Mouse (Mus musculus) G1E (cell line): ENCODE measurements around the gene Zbtb40. TPM values are rescaled to one million over a fixed set of nuclear protein-coding genes. Genes with fewer than 3 reads are reported as not detected.

Source experiments
- ATAC-seq: 2 replicates; pipeline ENCODE4 v1.8.0; 2016; ENCODE audit warnings: mild to moderate bottlenecking; ENCODE audit not compliant: insufficient number of reproducible peaks, poor library complexity, low FRiP score, severe bottlenecking; ENCODE audit errors: extremely low read depth
- DNase-seq: peaks from one replicate; pipeline ENCODE4 v3.0.0; 2012; ENCODE audit warnings: low spot score
- H3K27me3 ChIP-seq: 2 replicates; pipeline ENCODE4 v1.6.1; 2012; ENCODE audit warnings: mild to moderate bottlenecking, low read length, inconsistent platforms; ENCODE audit not compliant: insufficient read depth
- H3K36me3 ChIP-seq: replicated peaks from 2 replicates; pipeline ENCODE3; 2012; ENCODE audit warnings: mild to moderate bottlenecking, inconsistent platforms
- H3K4me1 ChIP-seq: 2 replicates; pipeline ENCODE4 v1.6.1; 2012; ENCODE audit warnings: low read depth, low read length, inconsistent platforms, mixed read lengths; ENCODE audit not compliant: insufficient read depth
- H3K4me3 ChIP-seq: 2 replicates; pipeline ENCODE4 v1.5.1; 2012; ENCODE audit warnings: low read depth, mild to moderate bottlenecking, inconsistent platforms, low read length, moderate library complexity, mixed read lengths
- H3K9me3 ChIP-seq: replicated peaks from 2 replicates; pipeline ENCODE4 v1.6.1; 2012; ENCODE audit warnings: inconsistent platforms
- CTCF ChIP-seq: IDR thresholded peaks from 2 replicates; pipeline ENCODE4 v1.5.1; 2012; ENCODE audit warnings: low read depth, low read length, inconsistent platforms, mixed read lengths
- GATA1 ChIP-seq: IDR thresholded peaks from 2 replicates; pipeline ENCODE4 v1.6.1; 2012; ENCODE audit warnings: borderline replicate concordance, low read length, inconsistent platforms, mixed read lengths
- GATA2 ChIP-seq: IDR thresholded peaks from 2 replicates; pipeline ENCODE4 v1.6.1; 2012; ENCODE audit warnings: low read depth, low read length, inconsistent platforms, borderline replicate concordance
- POLR2AphosphoS5 ChIP-seq: IDR thresholded peaks from 2 replicates; pipeline ENCODE4 v1.6.1; 2012; ENCODE audit warnings: low read depth, low read length, inconsistent platforms; ENCODE audit not compliant: insufficient replicate concordance
- TAL1 ChIP-seq: conservative IDR thresholded peaks from 2 replicates; pipeline ENCODE4 v1.6.1; 2012; ENCODE audit warnings: low read depth, low read length, inconsistent platforms, mixed read lengths
- polyA plus RNA-seq: library from polyadenylated mRNA; stranded (reverse); fragments of >175 nt; gene quantifications from 2 replicates; pipeline ENCODE4 v1.2.3, GENCODE M21; 2012
- total RNA-seq, 2 experiments: library from RNA; stranded (forward) in 1 of 2; stranded (reverse) in 1 of 2; fragments of 200-1000 nt in 1 of 2; fragments of >200 nt in 1 of 2; fragmentation: Nextera tagmentation in 1 of 2; gene quantifications; 2 replicates each; pipeline ENCODE4 v1.2.3; 2014 to 2017

The Zbtb40 gene
- total and polyA plus RNA-seq, 3 experiments: 14.4 to 17.8 (median 16.7) TPM

GRCm38 (mm10) chr4:137047840-137048549 is 606 bp downstream of the Zbtb40 start:
- Histone ChIP-seq H3K36me3 (peaks cover 27% of the 10 kb centered on the region), H3K27me3 (0 out of 2 replicates have a peak, but pooled peaks cover 2% of the 10 kb centered on the region), H3K4me1 (peaks cover 43% of the 10 kb centered on the region), H3K9me3 (no peaks in the 10 kb centered on the region), H3K4me3 (peak overlapping the region; percentile 99)
- DNase-seq (peak; percentile 19), ATAC-seq (no peak)
- TF ChIP-seq GATA2 (no peak), GATA1 (no peak), TAL1 (no peak), POLR2AphosphoS5 (no peak), CTCF (no peak)

DNA sequence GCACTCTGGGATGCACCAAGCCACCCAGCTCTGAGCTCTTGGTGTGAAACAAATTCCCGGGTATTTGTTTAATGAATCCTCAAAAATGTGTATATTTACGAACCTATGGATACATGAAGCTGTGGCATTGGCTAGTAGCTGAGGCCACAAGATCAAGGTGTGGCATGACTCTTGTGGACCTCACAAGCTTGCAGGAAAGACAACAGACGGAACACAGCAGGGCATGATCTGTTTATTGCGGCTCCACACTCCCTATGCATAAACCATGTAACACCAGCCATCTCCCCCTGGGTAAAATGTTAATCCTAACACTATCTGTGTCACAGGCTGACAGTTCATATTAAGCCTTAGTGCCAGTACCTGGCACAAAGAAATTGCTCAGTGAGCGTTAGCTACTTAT is 2.5 kb downstream of the Zbtb40 start:
- Histone ChIP-seq H3K4me1 (peaks cover 45% of the 10 kb centered on the region), H3K4me3 (no peak overlapping the region), H3K36me3 (peaks cover 41% of the 10 kb centered on the region), H3K27me3 (no peaks in the 10 kb centered on the region), H3K9me3 (no peaks in the 10 kb centered on the region)
- ATAC-seq (no peak), DNase-seq (no peak)
- TF ChIP-seq GATA1 (no peak), CTCF (no peak), POLR2AphosphoS5 (no peak), TAL1 (no peak), GATA2 (no peak)

DNA sequence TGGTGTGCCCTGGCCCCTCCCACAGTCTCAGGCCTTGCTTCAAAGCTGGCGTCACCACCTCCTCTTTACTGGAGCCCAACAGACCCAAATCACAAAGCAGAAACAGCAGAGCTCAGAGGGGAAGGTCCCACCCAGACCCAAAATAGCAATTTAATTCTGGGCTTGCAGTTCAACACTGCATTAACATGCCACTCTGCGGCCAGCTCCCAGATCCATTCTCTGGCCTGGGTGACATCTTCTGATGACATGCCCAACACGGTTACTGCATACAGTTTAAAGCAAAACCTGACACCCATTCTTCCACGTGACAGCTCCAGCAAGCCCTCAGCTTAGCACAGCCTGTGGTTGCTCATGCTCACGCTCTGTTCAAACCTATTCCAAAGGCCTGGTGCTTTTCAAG is 4.1 kb downstream of the Zbtb40 start:
- Histone ChIP-seq H3K4me1 (peaks cover 42% of the 10 kb centered on the region), H3K4me3 (no peak overlapping the region), H3K9me3 (no peaks in the 10 kb centered on the region), H3K27me3 (no peaks in the 10 kb centered on the region), H3K36me3 (peaks cover 51% of the 10 kb centered on the region)
- no peak for TF ChIP-seq POLR2AphosphoS5
- no peak for TF ChIP-seq GATA2
- TF ChIP-seq TAL1: no peak
- no peak for TF ChIP-seq CTCF
- TF ChIP-seq GATA1: no peak
- ATAC-seq: no peak
- no peak for DNase-seq

GRCm38 (mm10) chr4:137043799-137044198 is 4.8 kb downstream of the Zbtb40 start:
- H3K4me3 ChIP-seq: no peak overlapping the region
- H3K4me1 ChIP-seq: peaks cover 35% of the 10 kb centered on the region
- no peak for DNase-seq
- peaks cover 56% of the 10 kb centered on the region for H3K36me3 ChIP-seq
- TF ChIP-seq CTCF: no peak
- TF ChIP-seq TAL1: no peak
- no peak for TF ChIP-seq POLR2AphosphoS5
- no peak for TF ChIP-seq GATA2
- TF ChIP-seq GATA1: no peak
- no peaks in the 10 kb centered on the region for H3K9me3 ChIP-seq
- no peaks in the 10 kb centered on the region for H3K27me3 ChIP-seq
- no peak for ATAC-seq

DNA sequence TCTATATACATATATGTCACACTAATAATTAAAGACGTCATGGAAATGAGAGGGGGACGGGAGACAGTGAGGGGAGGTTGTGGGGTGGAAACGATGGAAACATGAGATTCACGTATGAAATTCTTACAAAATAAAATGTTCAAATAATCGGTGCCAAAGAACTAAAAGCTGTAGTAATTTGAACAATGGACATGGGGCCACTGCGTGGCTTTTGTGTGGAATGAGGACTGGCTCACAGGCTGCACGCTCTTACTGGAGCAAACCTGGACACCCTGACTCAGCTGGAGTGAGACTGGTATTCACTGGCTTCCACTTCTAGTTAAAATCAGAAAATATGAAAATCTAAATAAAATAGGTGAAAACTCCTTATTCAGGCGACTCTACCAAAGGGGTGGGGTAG is 6.6 kb downstream of the Zbtb40 start:
- Histone ChIP-seq H3K27me3 (no peaks in the 10 kb centered on the region), H3K4me3 (no peak overlapping the region), H3K36me3 (peaks cover 65% of the 10 kb centered on the region), H3K4me1 (peaks cover 29% of the 10 kb centered on the region), H3K9me3 (no peaks in the 10 kb centered on the region)
- ATAC-seq (no peak), DNase-seq (no peak)
- TF ChIP-seq GATA2: no peak
- TF ChIP-seq CTCF: no peak
- TF ChIP-seq GATA1: no peak
- no peak for TF ChIP-seq TAL1
- no peak for TF ChIP-seq POLR2AphosphoS5

GRCm38 (mm10) chr4:137041161-137041621 is 7.4 kb downstream of the Zbtb40 start:
- peaks cover 69% of the 10 kb centered on the region for H3K36me3 ChIP-seq
- no peaks in the 10 kb centered on the region for H3K9me3 ChIP-seq
- no peak overlapping the region for H3K4me3 ChIP-seq
- no peak for ATAC-seq
- TF ChIP-seq TAL1: no peak
- no peak for TF ChIP-seq CTCF
- TF ChIP-seq GATA2: no peak
- H3K4me1 ChIP-seq: peaks cover 28% of the 10 kb centered on the region
- no peaks in the 10 kb centered on the region for H3K27me3 ChIP-seq
- no peak for DNase-seq

DNA sequence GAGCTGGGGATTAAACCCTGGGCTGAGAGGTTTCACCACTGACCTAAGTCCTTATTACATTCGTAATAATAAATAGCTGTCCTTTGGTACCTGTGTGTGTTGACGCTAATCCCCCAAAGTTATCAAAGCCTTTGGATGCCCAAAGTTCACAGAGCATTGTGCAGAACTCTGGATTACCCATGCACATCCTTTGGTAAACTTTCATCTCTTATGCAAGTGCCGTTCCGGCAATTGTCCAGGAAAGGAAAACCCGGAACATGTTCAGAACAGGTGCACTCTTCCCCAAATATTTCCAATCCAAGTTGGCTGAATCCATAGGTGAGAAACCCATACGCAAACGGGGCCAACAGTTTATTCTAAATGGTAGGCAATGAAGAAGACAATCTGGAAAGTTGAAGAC is 9.2 kb downstream of the Zbtb40 start:
- H3K36me3 ChIP-seq: peaks cover 66% of the 10 kb centered on the region
- no peaks in the 10 kb centered on the region for H3K9me3 ChIP-seq
- peaks cover 13% of the 10 kb centered on the region; the same call in 1 of the 2 replicates for H3K4me1 ChIP-seq
- no peaks in the 10 kb centered on the region for H3K27me3 ChIP-seq
- no peak for ATAC-seq
- TF ChIP-seq POLR2AphosphoS5 (no peak), GATA2 (no peak), TAL1 (no peak), CTCF (no peak)
- no peak overlapping the region for H3K4me3 ChIP-seq
- DNase-seq: no peak
